Mouse (Mus musculus) bone marrow, adult 2 months (tissue): ENCODE data around the gene Alox12b. TPM values are rescaled to one million over a fixed set of nuclear protein-coding genes. Genes with fewer than 3 reads are reported as not detected.
A peak's percentile ranks its signal among the peaks of the same experiment; 100 is the strongest.

Source experiments
- H3K27ac ChIP-seq: fragments of 200-500 bp; 2 replicates; pipeline ENCODE4 v1.5.1; 2012; ENCODE audit warnings: low read depth, mild to moderate bottlenecking, control low read depth, inconsistent platforms, low read length; ENCODE audit not compliant: control insufficient read depth, poor library complexity, insufficient read depth
- H3K4me1 ChIP-seq: fragments of 200-500 bp; 2 replicates; pipeline ENCODE4 v1.6.1; 2011; ENCODE audit warnings: low read length; ENCODE audit not compliant: control insufficient read depth, insufficient read depth
- H3K4me3 ChIP-seq: fragments of 200-500 bp; replicated peaks from 2 replicates; pipeline ENCODE3; 2011; ENCODE audit warnings: mild to moderate bottlenecking, low read depth, low read length, control low read depth; ENCODE audit not compliant: control insufficient read depth
- CTCF ChIP-seq: fragments of 200-500 bp; IDR thresholded peaks from 2 replicates; pipeline ENCODE4 v1.5.1; 2011; ENCODE audit warnings: low read length, control low read depth; ENCODE audit not compliant: control insufficient read depth, insufficient read depth
- POLR2A ChIP-seq: fragments of 200-500 bp; IDR thresholded peaks from 2 replicates; pipeline ENCODE4 v1.6.1; 2011; ENCODE audit warnings: low read depth, mild to moderate bottlenecking, control low read depth, low read length, borderline replicate concordance; ENCODE audit not compliant: control insufficient read depth
- WGBS: fragments of 180-500 bp; shearing (Covaris S2); methylation state at CpG from one replicate; pipeline ENCODE4 v1.1.7; 2018; 5-methylcytosine and 5-hydroxymethylcytosine counted together
- polyA plus RNA-seq: library from polyadenylated mRNA; stranded (reverse); fragments of >200 nt; gene quantifications from 2 replicates; pipeline ENCODE4 v1.2.4, GENCODE M21; 2011; ENCODE audit warnings: low replicate concordance; ENCODE audit not compliant: missing spikeins, insufficient read depth, insufficient read length

The Alox12b gene
- polyA plus RNA-seq, 1 experiment, result not detected

DNA sequence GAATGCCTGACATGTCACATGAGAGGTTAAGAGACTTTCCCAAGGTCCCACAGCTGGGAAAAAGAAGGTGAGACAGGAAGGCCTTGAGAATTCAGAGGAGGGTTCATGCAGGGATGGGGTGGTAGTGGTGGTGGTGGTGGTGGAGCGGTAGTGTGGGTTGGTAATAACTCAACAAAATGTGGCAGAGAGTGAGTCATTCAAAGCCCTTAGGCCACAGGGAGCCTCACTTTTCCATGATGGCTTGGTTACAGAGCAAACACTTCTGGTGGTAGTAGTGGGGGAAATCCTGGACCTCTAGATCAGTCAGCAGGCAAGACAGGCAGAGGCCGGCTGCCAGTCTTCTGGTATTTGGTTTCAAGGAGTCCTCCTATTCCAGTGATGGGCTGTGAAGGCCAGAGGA, 15.8 kb downstream of the Alox12b start:
- no peak for TF ChIP-seq POLR2A
- no peak for TF ChIP-seq CTCF
- Histone ChIP-seq H3K27ac (no peak overlapping the region), H3K4me1 (no peaks in the 10 kb centered on the region), H3K4me3 (no peak overlapping the region)
- WGBS, result 79% methylated on average over 2 of the region's 2 CpGs

DNA sequence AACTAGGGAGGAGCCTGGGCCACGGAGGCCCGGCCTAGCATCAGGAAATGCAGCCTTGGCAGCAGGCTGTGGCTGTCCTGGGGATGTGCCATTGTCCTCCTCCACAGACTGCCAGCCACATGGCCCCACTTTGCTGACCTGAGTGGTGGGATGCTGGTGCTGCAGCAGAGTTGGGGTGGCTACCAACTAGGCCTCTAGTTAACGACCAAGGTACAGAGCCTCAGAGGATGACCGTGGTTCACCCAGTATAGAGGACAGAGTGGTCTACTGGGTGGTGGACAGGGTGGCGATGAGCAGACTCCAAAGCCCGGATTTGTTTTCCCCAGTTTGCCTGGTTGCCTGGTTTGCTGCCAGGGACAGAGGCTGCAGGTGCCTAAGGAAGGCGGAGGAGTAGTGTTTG, 17.9 kb downstream of the Alox12b start:
- Histone ChIP-seq H3K4me1 (no peaks in the 10 kb centered on the region), H3K27ac (no peak overlapping the region), H3K4me3 (no peak overlapping the region)
- TF ChIP-seq CTCF (no peak), POLR2A (no peak)
- 85% methylated on average over 7 of the region's 7 CpGs for WGBS

DNA sequence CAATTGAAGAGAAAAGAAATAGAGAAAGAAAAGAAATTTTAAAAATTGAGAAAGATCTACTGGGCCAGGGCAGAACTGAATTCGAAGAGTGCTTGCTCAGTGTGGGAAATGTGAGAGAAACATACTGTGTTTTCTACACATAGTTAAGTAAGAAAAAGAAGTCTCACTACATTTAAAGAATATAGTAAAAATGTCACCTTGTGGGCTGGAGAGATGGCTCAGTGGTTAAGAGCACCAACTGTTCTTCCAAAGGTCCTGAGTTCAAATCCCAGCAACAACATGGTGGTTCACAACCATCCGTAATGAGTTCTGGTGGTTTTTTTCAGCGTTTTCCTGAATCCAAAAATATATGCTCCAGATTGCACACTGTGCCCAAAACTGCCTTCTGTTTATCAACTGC, 21.7 kb downstream of the Alox12b start:
- H3K4me3 ChIP-seq, result no peak overlapping the region
- no peak for TF ChIP-seq POLR2A
- no peak for TF ChIP-seq CTCF
- no peaks in the 10 kb centered on the region for H3K4me1 ChIP-seq
- 73% methylated on average over 3 of the region's 3 CpGs for WGBS
- H3K27ac ChIP-seq, result no peak overlapping the region

DNA sequence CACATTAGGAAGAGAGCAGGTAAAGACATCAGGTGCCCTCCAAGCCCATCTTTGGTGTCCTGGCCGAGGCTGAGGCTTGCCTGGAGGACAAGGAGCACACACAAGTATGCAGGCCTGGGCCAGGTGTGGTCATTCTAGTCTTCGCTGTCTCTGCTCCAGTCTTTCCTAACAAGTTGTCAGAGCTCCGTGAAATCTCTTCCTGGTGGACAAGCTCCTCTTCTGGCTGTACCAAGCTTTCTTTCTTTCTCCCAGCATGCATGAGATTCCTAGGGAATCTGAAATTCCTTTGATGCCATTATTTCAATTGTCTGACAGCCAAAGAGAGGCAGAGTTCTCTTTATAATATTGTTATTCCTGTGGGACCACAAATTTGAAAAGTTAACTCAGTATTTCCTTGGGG, 22.7 kb downstream of the Alox12b start:
- WGBS, result 65% methylated on average over 3 of the region's 3 CpGs
- no peaks in the 10 kb centered on the region for H3K4me1 ChIP-seq
- TF ChIP-seq CTCF (no peak), POLR2A (no peak)
- no peak overlapping the region for H3K27ac ChIP-seq
- H3K4me3 ChIP-seq, result no peak overlapping the region

DNA sequence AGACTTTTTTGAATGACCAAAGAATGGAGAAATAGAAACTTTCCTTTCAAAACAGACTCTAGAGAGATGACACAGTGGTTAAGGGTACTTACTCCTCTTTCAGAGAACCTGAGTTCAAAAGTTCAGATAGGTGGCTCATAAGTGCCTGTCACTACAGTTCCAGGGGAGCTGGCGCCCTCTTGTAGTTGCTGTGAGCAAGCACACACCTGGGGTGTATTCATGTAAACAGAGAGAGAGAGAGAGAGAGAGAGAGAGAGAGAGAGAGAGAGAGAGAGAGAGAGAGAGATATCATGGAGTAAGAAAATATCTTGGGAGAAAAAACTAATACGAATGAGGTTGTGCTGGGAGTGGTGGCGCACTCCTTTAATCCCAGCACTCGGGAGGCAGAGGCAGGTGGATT, 23.3 kb downstream of the Alox12b start:
- Histone ChIP-seq H3K27ac (no peak overlapping the region), H3K4me1 (no peaks in the 10 kb centered on the region), H3K4me3 (no peak overlapping the region)
- WGBS, result 79% methylated on average over 4 of the region's 4 CpGs
- peak; percentile 3; the same call in 1 of the 2 replicates for TF ChIP-seq CTCF
- TF ChIP-seq POLR2A, result no peak

DNA sequence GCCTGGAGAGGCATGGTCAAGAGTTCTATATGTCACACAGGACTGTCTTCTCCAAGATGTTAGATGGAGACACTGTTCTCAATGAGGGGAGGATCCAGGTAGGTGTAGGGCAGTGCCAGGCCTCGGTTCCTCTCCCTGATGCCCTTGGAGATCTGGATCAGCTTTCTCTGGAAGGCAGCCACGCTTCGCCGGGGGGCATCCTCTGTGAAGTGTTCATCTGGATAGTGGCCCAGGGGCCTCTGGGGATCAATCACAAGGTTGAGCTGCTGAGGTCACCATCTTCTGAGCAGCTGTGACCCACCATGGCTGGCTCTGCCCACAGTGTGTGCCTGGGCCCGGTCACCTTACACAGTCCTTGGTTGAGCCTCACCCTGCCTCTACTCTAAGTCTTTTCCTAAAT, 28.2 kb downstream of the Alox12b start:
- TF ChIP-seq CTCF (no peak), POLR2A (no peak)
- no peak overlapping the region for H3K4me3 ChIP-seq
- WGBS, result 81% methylated on average over 5 of the region's 5 CpGs
- no peak overlapping the region for H3K27ac ChIP-seq
- H3K4me1 ChIP-seq, result no peaks in the 10 kb centered on the region

DNA sequence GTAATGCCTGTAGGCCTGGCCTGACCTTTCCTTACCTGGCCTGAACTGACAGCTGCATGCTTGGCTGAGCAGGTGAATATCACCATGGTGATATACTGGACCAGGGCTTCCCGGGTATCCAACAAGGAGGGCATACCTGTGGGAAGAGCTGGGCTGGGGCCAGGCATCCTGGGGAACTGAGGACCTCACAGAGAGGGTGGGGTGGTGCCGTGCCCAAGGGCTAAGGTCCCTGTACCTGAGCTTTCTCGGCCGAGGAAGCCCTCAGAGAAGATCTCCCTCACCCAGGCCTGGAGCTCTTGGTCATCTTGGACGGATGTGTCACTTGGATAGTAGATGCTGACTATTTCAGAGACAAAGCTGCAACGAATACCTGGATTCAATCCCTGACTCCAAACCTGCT, 29.1 kb downstream of the Alox12b start:
- Histone ChIP-seq H3K4me1 (no peaks in the 10 kb centered on the region), H3K4me3 (no peak overlapping the region), H3K27ac (no peak overlapping the region)
- 83% methylated on average over 6 of the region's 6 CpGs for WGBS
- TF ChIP-seq POLR2A (no peak), CTCF (no peak)

DNA sequence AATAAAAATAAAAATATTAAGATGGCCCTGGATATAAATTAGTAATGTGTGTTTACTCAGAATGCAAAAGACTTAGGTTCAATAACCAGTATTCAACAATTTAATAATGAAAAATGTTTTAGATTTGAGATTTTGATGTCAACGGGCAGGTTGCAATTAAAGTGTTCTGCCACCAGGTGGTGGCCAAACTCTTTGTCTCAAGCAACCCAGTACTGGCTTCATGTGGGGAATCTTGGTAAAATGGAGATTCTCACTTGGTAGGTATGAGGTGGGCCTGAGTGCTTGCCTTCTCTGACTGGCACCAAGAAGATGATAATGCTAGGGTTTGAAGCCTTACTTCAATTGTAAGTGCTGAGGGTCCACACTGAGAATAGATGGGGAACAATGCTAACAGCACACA, 36.1 kb downstream of the Alox12b start:
- 2% methylated on average over 1 of the region's 1 CpGs for WGBS
- no peak overlapping the region for H3K27ac ChIP-seq
- H3K4me1 ChIP-seq, result no peaks in the 10 kb centered on the region
- TF ChIP-seq CTCF (peak; percentile 45), POLR2A (no peak)
- H3K4me3 ChIP-seq, result no peak overlapping the region

DNA sequence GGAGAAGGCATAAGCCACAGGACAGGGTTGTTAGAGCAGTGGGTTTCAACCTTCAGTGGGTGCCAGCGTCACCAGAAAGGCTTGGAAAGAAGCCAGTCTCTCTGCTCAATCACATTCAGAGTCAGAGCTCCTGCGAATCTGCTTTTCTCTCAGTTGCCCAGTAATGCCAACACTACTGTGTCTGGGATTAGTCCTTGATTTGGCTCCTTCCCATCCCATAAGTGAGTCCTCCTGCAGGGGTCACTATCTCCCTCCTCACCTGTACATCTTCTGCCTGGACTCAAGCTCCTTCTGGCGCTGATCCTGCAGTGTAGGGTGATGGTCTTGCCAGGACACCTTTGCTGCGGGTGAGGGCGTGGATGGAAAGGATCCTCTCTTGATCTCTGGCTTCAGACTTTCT, 40.0 kb downstream of the Alox12b start:
- no peak overlapping the region for H3K27ac ChIP-seq
- TF ChIP-seq POLR2A (no peak), CTCF (no peak)
- no peak overlapping the region for H3K4me3 ChIP-seq
- no peaks in the 10 kb centered on the region for H3K4me1 ChIP-seq
- 6% methylated on average over 5 of the region's 5 CpGs for WGBS
